Mouse (Mus musculus) liver, postnatal 0 days (tissue): ENCODE data around the gene Rapgef1.

Source experiments
- CTCF ChIP-seq: sonication (generic); IDR thresholded peaks from 2 replicates; pipeline ENCODE4 v1.5.1; 2016; ENCODE audit warnings: antibody characterized with exemption, low read depth
- EP300 ChIP-seq: IDR thresholded peaks from 2 replicates; pipeline ENCODE4 v1.6.1; 2016; ENCODE audit warnings: antibody characterized with exemption, low read depth, mild to moderate bottlenecking

DNA sequence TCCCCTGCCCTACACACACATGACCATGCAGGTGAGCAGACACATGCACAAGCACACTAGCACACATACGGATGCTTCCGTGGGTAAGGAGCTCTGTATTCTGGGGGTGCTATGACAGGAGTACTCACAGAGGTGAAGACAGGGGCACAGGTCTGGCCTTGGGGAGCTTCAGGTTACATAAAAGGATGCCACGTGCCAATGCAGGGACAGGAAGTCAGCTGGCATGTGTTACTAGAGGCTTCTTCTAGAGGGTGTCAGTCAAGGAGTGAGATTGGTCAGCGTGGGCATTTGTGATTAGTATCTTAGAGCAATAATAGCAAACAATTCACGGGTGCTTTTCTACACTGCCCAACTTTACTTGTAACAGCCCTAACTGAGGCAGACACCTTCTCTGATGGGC lies 71.5 kb downstream of the Rapgef1 start:
- no peak for TF ChIP-seq CTCF
- no peak for TF ChIP-seq EP300
